Mouse (Mus musculus) T-helper 17 cell (primary cell): ENCODE results near the gene Cpne9.

Source experiments
- in situ Hi-C, 2 experiments: fragments of 300-600 bp; cut with MboI, MseI; formaldehyde crosslinking; loops; 1 replicate in 1 of 2; 2 replicates in 1 of 2; pipeline ENCODE4 v1.15.1; 2025; ENCODE audit warnings: high pct_unique_total_duplicates in 2 of 2

Cpne9 gene

GRCm38 (mm10) chr6:113336852-113337620 is 54.9 kb downstream of the Cpne9 start:
- in situ Hi-C loops = no loop called here

GRCm38 (mm10) chr6:113341574-113341973 is 59.5 kb downstream of the Cpne9 start:
- in situ Hi-C loops = no loop called here

- in situ Hi-C loops = no loop called here
These were observed 60.2 kb downstream of the Cpne9 start for GRCm38 (mm10) chr6:113342297-113342696.

- in situ Hi-C loops = no loop called here
These were observed 61.3 kb downstream of the Cpne9 start, which contains the start of gene Camk1 for GRCm38 (mm10) chr6:113343177-113344092. TSS of gene Camk1 (minus strand) at chr6:113343984.

GRCm38 (mm10) chr6:113344321-113344720 is 62.2 kb downstream of the Cpne9 start:
- in situ Hi-C loops = no loop called here

GRCm38 (mm10) chr6:113346897-113347296 is 64.8 kb downstream of the Cpne9 start:
- in situ Hi-C loops = no loop called here

GRCm38 (mm10) chr6:113350538-113350937 is 68.4 kb downstream of the Cpne9 start:
- in situ Hi-C loops = no loop called here

GRCm38 (mm10) chr6:113351161-113351560 is 69.1 kb downstream of the Cpne9 start:
- in situ Hi-C loops = no loop called here

GRCm38 (mm10) chr6:113351653-113352052 is 69.5 kb downstream of the Cpne9 start:
- in situ Hi-C loops = no loop called here

GRCm38 (mm10) chr6:113352820-113353219 is 70.7 kb downstream of the Cpne9 start:
- in situ Hi-C loops = no loop called here

GRCm38 (mm10) chr6:113353696-113354095 is 71.6 kb downstream of the Cpne9 start:
- in situ Hi-C loops = no loop called here
